Comparison of ENCODE assay signal across 16 mouse cellular contexts in genomic region chr11:27096615-27097014, GRCm38 (mm10).
"Had no signal": no experiment of that assay in that cellular context is flagged by ENCODE, and none has a peak within 500 bp of the region (broad histone marks: within the 10 kb centered on the region; RNA-seq: fewer than 3 reads in every experiment).

No protein-coding gene starts in this region.

- DNase-seq: retina, postnatal 1 day; right cerebral cortex, adult 18-20 months; right cerebral cortex, postnatal 14 days; right cerebral cortex, postnatal 25 days; right cerebral cortex, postnatal 4 days; spleen, adult 18-20 months; thymus, adult 18-20 months; thymus, adult 2 months; thymus, postnatal 14 days; thymus, postnatal 25 days; thymus, postnatal 36 days; thymus, postnatal 4 days had no signal

- H3K36me3 ChIP-seq: neural tube, embryonic 13.5 days; neural tube, embryonic 15.5 days; stomach, embryonic 15.5 days had no signal

- H3K9ac ChIP-seq: neural tube, embryonic 13.5 days; neural tube, embryonic 15.5 days; stomach, embryonic 15.5 days had no signal

- H3K27ac ChIP-seq: neural tube, embryonic 13.5 days; neural tube, embryonic 15.5 days; stomach, embryonic 15.5 days; stomach, postnatal 0 days had no signal

- H3K27me3 ChIP-seq: neural tube, embryonic 13.5 days; neural tube, embryonic 15.5 days; stomach, embryonic 15.5 days had no signal

- H3K4me1 ChIP-seq: neural tube, embryonic 13.5 days; neural tube, embryonic 15.5 days; stomach, embryonic 15.5 days had no signal

- H3K4me3 ChIP-seq: neural tube, embryonic 13.5 days; neural tube, embryonic 15.5 days; stomach, embryonic 15.5 days had no signal

- H3K9me3 ChIP-seq: neural tube, embryonic 13.5 days; neural tube, embryonic 15.5 days; stomach, embryonic 15.5 days had no signal

- H3K4me2 ChIP-seq: neural tube, embryonic 13.5 days; neural tube, embryonic 15.5 days; stomach, embryonic 15.5 days had no signal
